Mouse (Mus musculus) liver, embryonic 11.5 days (tissue): Measurements from ENCODE around the gene Ifnl3. TPM values are rescaled to one million over a fixed set of nuclear protein-coding genes. Genes with fewer than 3 reads are reported as not detected.

Source experiments
- ATAC-seq: fragments of 200-750 bp; cut with Nextera tagmentation; replicated peaks from 2 replicates; pipeline ENCODE4 v1.8.0; 2017; ENCODE audit warnings: moderate number of reproducible peaks, mild to moderate bottlenecking, moderate TSS enrichment, moderate library complexity; ENCODE audit not compliant: low FRiP score
- DNase-seq: peaks from one replicate; pipeline ENCODE4 v3.0.0-alpha.2; 2017; ENCODE audit warnings: low spot score
- H3K27ac ChIP-seq: fragments of 300-500 bp; sonication (generic); 2 replicates; pipeline ENCODE4 v1.5.1; 2014; ENCODE audit warnings: mild to moderate bottlenecking, low read depth, low read length, control low read depth
- H3K27me3 ChIP-seq: fragments of 300-500 bp; sonication (generic); replicated peaks from 2 replicates; pipeline ENCODE4 v1.6.1; 2014; ENCODE audit warnings: low read length, mixed read lengths; ENCODE audit not compliant: control insufficient read depth, insufficient read depth
- H3K36me3 ChIP-seq: fragments of 300-500 bp; sonication (generic); 2 replicates; pipeline ENCODE4 v1.6.1; 2014; ENCODE audit warnings: mild to moderate bottlenecking, low read length, moderate library complexity, mixed read lengths; ENCODE audit not compliant: control insufficient read depth, insufficient read depth
- H3K4me1 ChIP-seq: fragments of 300-500 bp; sonication (generic); replicated peaks from 2 replicates; pipeline ENCODE4 v1.6.1; 2014; ENCODE audit warnings: low read length, mixed read lengths; ENCODE audit not compliant: control insufficient read depth, insufficient read depth
- H3K4me2 ChIP-seq: fragments of 300-500 bp; sonication (generic); 2 replicates; pipeline ENCODE4 v1.6.1; 2014; ENCODE audit warnings: mild to moderate bottlenecking, control low read depth, moderate library complexity
- H3K4me3 ChIP-seq: fragments of 300-500 bp; sonication (generic); 2 replicates; pipeline ENCODE4 v1.5.1; 2014; ENCODE audit warnings: low read depth, low read length, control low read depth
- H3K9ac ChIP-seq: fragments of 300-500 bp; sonication (generic); 2 replicates; pipeline ENCODE4 v1.6.1; 2014; ENCODE audit warnings: low read depth, low read length, control low read depth
- H3K9me3 ChIP-seq: fragments of 300-500 bp; sonication (generic); 2 replicates; pipeline ENCODE4 v1.6.1; 2016; ENCODE audit warnings: low read length, inconsistent platforms, mixed read lengths; ENCODE audit not compliant: control insufficient read depth
- WGBS: fragments of 180-500 bp; shearing (Covaris S2); extraction: QIAGEN DNeasy Blood & Tissue Kit; methylation state at CpG from one replicate; pipeline ENCODE4 v1.1.7; 2014; 5-methylcytosine and 5-hydroxymethylcytosine counted together
- polyA plus RNA-seq: library from polyadenylated mRNA; unstranded; fragments of >200 nt; fragmentation: Nextera tagmentation; extraction: Ambion mirVana; gene quantifications from 2 replicates; pipeline ENCODE4 v1.2.1, GENCODE M21; 2014

The Ifnl3 gene
- polyA plus RNA-seq, 1 experiment from 2014 or later: not detected

GRCm38 (mm10) chr7:28555939-28556535 lies 33.4 kb downstream of the Ifnl3 start:
- Histone ChIP-seq H3K9me3 (no peaks in the 10 kb centered on the region), H3K9ac (no peak overlapping the region), H3K4me1 (peaks cover 10% of the 10 kb centered on the region), H3K36me3 (peaks cover 9% of the 10 kb centered on the region), H3K27ac (no peak overlapping the region), H3K4me2 (no peak overlapping the region), H3K4me3 (no peak overlapping the region), H3K27me3 (no peaks in the 10 kb centered on the region)
- 28% methylated on average over 5 of the region's 5 CpGs for WGBS
- DNase-seq: no peak
- no peak for ATAC-seq

DNA sequence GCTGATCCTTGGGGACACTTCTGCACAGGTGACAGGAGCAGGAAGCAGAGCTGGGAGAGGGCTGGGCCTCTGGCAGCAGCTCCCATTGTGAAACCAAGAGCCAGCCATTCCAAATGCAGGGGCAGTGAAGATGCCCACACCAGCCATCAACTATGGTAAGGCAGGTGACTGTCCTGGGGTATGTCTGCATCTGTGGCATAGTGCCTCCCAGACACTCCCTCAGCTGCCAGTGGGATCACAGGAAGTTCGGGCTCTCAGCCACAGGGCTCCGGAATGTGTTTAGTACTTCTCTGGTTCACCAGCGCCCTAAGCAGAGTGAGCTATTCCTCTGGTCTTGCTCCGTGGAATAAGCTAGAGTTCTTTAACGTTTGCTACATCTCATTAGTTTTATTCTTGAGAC lies 34.4 kb downstream of the Ifnl3 start:
- Histone ChIP-seq H3K27ac (no peak overlapping the region), H3K4me2 (no peak overlapping the region), H3K4me1 (peaks cover 10% of the 10 kb centered on the region), H3K4me3 (no peak overlapping the region), H3K36me3 (peaks cover 12% of the 10 kb centered on the region), H3K27me3 (no peaks in the 10 kb centered on the region), H3K9me3 (no peaks in the 10 kb centered on the region), H3K9ac (no peak overlapping the region)
- DNase-seq (no peak), ATAC-seq (no peak)
- WGBS: 61% methylated on average over 5 of the region's 5 CpGs

DNA sequence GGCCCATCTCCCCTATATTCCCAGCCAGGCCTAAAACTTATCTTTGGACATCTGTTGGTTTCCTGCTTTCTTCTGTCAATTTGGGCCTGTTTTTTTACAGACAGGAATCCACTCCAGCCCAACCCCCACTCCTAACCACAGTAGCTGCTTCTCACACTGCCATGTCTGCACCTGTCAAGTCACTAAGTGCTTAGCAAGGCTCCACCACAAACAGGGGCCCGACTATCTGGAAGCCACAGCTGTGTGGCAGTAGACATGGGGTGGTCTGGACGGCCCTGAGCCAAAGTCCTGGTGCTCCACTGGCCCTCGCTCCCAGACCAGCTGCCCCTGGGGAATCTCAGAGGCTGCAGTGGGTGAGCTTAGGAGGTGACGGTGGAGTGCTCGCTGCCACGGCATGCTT lies 35.1 kb downstream of the Ifnl3 start:
- 34% methylated on average over 6 of the region's 6 CpGs for WGBS
- ATAC-seq: peak; percentile 50; the same call in 1 of the 2 replicates
- no peak for DNase-seq
- H3K36me3 ChIP-seq: peaks cover 18% of the 10 kb centered on the region
- no peak overlapping the region for H3K4me2 ChIP-seq
- H3K9ac ChIP-seq: no peak overlapping the region
- no peak overlapping the region for H3K27ac ChIP-seq
- no peaks in the 10 kb centered on the region for H3K9me3 ChIP-seq
- H3K27me3 ChIP-seq: no peaks in the 10 kb centered on the region
- peaks cover 10% of the 10 kb centered on the region for H3K4me1 ChIP-seq
- H3K4me3 ChIP-seq: no peak overlapping the region

DNA sequence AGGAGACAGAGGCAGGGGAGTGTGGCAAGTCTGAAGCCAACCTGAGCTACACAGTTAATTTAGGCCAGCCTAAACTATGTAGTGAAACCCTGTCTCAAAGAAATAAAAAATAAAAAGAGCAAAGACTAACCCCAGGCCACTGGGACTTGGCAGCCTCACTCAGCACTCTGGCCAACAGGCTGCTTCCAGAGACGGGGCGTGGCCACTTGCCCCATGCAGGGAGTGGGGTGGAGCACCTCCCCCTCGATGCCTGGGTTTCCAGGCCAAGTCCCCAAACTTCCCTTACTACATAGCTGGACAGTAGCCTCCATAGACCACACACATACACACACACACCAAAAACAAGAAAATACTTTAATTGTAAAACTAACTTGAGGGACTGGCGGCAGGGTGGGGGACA lies 35.9 kb downstream of the Ifnl3 start:
- no peak for ATAC-seq

GRCm38 (mm10) chr7:28560856-28561255 lies 38.2 kb downstream of the Ifnl3 start:
- Histone ChIP-seq H3K4me2 (no peak overlapping the region), H3K4me3 (no peak overlapping the region), H3K9me3 (no peaks in the 10 kb centered on the region), H3K27me3 (no peaks in the 10 kb centered on the region), H3K4me1 (peaks cover 10% of the 10 kb centered on the region), H3K9ac (no peak overlapping the region), H3K27ac (no peak overlapping the region), H3K36me3 (peaks cover 41% of the 10 kb centered on the region)
- 85% methylated on average over 10 of the region's 10 CpGs for WGBS
- ATAC-seq: no peak
- no peak for DNase-seq

More for the DNA sequence above, 35.9 kb downstream of the Ifnl3 start:
- DNase-seq: no peak
- WGBS: 62% methylated on average over 4 of the region's 4 CpGs
- Histone ChIP-seq H3K9ac (no peak overlapping the region), H3K4me3 (no peak overlapping the region), H3K4me1 (peaks cover 10% of the 10 kb centered on the region), H3K36me3 (peaks cover 26% of the 10 kb centered on the region), H3K4me2 (no peak overlapping the region), H3K27me3 (no peaks in the 10 kb centered on the region), H3K9me3 (no peaks in the 10 kb centered on the region), H3K27ac (no peak overlapping the region)

GRCm38 (mm10) chr7:28561967-28562366 lies 39.3 kb downstream of the Ifnl3 start:
- Histone ChIP-seq H3K4me3 (no peak overlapping the region), H3K9me3 (no peaks in the 10 kb centered on the region), H3K4me1 (peaks cover 10% of the 10 kb centered on the region), H3K27me3 (no peaks in the 10 kb centered on the region), H3K36me3 (peaks cover 48% of the 10 kb centered on the region), H3K27ac (no peak overlapping the region), H3K9ac (no peak overlapping the region), H3K4me2 (no peak overlapping the region)
- WGBS: 89% methylated on average over 11 of the region's 11 CpGs
- ATAC-seq: no peak
- no peak for DNase-seq

GRCm38 (mm10) chr7:28562371-28562770 lies 39.7 kb downstream of the Ifnl3 start:
- Histone ChIP-seq H3K9me3 (no peaks in the 10 kb centered on the region), H3K9ac (no peak overlapping the region), H3K4me1 (peaks cover 8% of the 10 kb centered on the region), H3K27ac (no peak overlapping the region), H3K4me2 (no peak overlapping the region), H3K36me3 (peaks cover 52% of the 10 kb centered on the region), H3K4me3 (no peak overlapping the region), H3K27me3 (no peaks in the 10 kb centered on the region)
- 86% methylated on average over 13 of the region's 13 CpGs for WGBS
- ATAC-seq (no peak), DNase-seq (no peak)

GRCm38 (mm10) chr7:28562951-28563350 lies 40.3 kb downstream of the Ifnl3 start:
- Histone ChIP-seq H3K9ac (no peak overlapping the region), H3K27me3 (no peaks in the 10 kb centered on the region), H3K27ac (no peak overlapping the region), H3K36me3 (peaks cover 57% of the 10 kb centered on the region), H3K4me1 (peaks cover 2% of the 10 kb centered on the region), H3K4me3 (no peak overlapping the region), H3K9me3 (no peaks in the 10 kb centered on the region), H3K4me2 (no peak overlapping the region)
- DNase-seq (no peak), ATAC-seq (no peak)
- WGBS: 93% methylated on average over 13 of the region's 13 CpGs

GRCm38 (mm10) chr7:28565407-28565806 lies 42.8 kb downstream of the Ifnl3 start:
- H3K27ac ChIP-seq: no peak overlapping the region
- ATAC-seq (no peak), DNase-seq (no peak)
- H3K27me3 ChIP-seq: no peaks in the 10 kb centered on the region
- H3K4me3 ChIP-seq: no peak overlapping the region
- WGBS: 77% methylated on average over 5 of the region's 5 CpGs
- no peak overlapping the region for H3K9ac ChIP-seq
- peaks cover 51% of the 10 kb centered on the region for H3K36me3 ChIP-seq
- H3K4me2 ChIP-seq: no peak overlapping the region
- no peaks in the 10 kb centered on the region for H3K9me3 ChIP-seq
- H3K4me1 ChIP-seq: no peaks in the 10 kb centered on the region; the same call in 1 of the 2 replicates
